Mouse (Mus musculus): ENCODE results near the gene Ccdc157.
"Not testable (repeated sequence)": the region's sequence is repeated elsewhere in the genome, so short reads cannot be mapped to it uniquely, and the experiment has no call there.

DNA sequence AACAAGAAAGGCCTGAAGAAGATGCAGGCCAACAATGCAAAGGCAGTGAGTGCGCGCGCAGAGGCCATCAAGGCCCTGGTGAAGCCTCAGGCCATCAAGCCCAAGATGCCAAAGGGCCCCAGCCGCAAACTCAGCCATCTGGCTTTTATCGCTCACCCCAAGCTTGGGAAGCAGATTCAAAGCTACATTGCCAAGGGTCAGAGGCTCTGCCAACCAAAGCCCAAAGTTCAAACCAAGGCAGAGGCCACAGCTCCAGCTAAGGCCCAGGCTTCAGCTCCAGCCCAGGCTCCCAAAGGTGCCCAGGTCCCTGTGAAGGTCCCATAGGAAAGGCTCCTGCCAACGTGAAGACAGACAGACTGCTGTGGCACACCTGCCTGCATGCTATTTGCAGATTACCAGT lies 52.2 kb downstream of the Ccdc157 start:
- TF ChIP-seq CTCF (IDR thresholded peaks at IDR 0.05; ENCODE audit: borderline replicate concordance, extremely low read depth, insufficient read depth, insufficient read length); POLR2A (IDR thresholded peaks at IDR 0.05; ENCODE audit: borderline replicate concordance, extremely low read depth, insufficient read depth, insufficient read length, poor library complexity, severe bottlenecking): not testable (repeated sequence)

All from brain, embryonic 14.5 days (tissue).